Mouse (Mus musculus) C2C12 (cell line): ENCODE measurements around the gene Xrcc1.

Source experiments
- CTCF ChIP-seq: IDR thresholded peaks from one replicate; pipeline ENCODE4 v1.5.1; 2011; ENCODE audit not compliant: control insufficient read depth, insufficient read depth, insufficient read length
- USF1 ChIP-seq: IDR thresholded peaks from one replicate; pipeline ENCODE4 v1.6.1; 2011; ENCODE audit warnings: low read depth, mild to moderate bottlenecking, control low read depth, moderate library complexity

- TF ChIP-seq CTCF (no peak), USF1 (no peak)
Measured at GRCm38 (mm10) chr7:24505447-24506064, 40.5 kb upstream of the Xrcc1 start.
